Mouse (Mus musculus): ENCODE measurements around the gene Ctns.

Ctns gene

DNA sequence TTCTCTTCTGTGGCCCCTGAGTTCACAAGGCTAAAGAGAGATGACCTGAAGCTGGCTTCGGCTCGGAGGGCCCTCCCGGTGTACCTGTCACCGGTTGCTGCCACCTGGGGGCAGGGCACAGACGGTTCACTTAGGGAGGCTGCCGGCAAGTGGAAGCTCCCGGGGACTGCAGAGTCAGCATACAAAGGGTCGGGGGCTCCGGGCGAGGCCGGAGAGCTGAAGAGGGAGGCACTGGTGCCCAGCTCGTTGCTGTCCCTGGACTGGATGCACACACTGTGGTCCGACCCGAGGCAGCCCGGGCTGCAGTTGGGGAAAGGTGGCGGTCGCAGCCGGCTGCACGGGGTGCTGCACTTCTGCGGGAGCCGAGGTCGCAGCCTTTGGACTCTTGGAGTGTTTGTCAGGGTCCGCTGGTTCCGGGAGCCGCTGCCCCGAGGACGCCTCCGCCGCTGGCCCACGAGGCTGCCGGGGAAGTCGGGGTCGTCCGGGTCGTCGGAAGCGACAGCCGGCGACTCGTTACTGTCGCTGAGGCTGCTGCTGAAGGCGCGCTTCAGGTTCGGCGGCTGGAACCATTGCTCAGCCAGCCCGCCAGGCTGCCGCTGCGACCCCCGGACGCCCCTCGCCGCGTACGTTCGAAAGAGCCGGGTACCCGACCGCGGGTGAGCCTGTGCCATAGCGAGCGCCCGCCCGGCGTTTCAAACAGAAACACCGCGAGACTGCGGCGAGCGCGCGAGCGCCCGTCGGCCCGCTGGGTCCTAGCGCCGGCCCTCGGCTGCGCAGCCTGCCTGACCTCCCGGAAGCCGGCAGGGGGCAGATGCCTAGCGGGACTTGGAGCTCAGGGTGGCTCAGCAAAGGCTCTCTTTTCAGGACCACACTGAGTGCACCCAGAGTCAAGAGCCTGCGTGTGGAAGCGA is 61.0 kb downstream of the Ctns start, which contains the start of gene Haspin:
Gene Haspin (minus strand): TSS at position 704 of the 911 bp plus-strand sequence.
- peak; percentile 92 for DNase-seq (ENCODE audit: low read depth)

DNA sequence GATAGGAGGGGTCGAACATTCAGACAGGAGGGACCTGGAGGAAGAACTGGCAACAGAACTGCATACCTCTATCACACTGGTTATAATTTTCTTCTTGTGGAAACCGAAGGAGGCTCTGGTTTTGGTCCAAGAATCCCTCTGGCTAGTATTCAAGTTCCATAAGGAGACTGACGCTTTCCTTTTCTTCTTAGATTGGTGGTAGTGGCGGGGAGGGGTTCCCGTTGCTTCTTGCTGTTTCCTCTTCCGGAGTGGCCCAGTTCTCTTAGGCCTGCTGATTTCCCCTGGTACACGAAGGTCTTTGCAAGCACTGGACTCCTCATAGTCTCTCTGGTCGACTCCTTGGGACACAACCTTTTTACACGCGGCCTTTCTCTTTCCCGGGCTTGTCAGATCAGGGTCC is 61.7 kb downstream of the Ctns start:
- no peak for DNase-seq (ENCODE audit: low read depth)

DNA sequence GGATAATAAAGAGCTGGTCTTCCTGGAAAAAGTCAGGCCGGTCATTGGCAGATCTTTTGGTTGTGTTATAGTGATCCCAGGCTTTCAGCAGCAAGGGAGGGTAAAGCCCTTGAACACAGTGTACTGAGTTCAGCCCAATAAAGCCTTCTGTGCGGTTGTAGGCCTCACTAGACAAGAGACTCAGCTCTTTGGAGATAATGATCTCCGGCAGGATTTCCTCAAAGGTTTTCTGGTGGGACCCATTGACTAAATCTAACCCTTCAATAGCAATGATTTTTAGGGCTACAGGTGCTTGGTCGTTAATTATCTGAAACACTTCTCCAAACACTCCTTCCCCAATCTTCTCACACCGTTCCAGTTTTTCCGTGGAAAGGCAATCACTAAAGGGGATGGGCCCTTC is 62.3 kb downstream of the Ctns start:
- peak; percentile 53 for DNase-seq (ENCODE audit: low read depth)

DNA sequence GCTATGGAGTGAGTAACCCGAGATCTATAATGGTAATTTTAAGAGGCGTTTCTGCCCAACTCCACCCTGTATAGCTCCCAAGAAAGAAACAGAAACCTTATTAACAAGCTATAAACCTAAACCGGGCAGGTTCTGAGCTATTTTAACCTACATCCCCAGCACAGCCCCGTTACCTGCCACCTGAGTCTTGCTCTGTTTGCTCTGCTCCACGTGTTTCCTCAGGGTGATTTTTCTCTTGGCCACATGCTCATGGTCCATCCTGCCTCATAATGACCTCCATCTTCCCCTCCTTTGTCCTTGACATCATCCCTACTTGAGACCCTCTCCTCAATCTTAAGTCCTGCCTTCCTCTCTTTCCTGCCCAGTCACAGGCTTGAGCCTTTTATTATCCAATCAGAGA is 64.6 kb downstream of the Ctns start:
- DNase-seq (ENCODE audit: low read depth): no peak
